ENCODE assay signal across 21 mouse cellular contexts in genomic region chr2:73536091-73536783, GRCm38 (mm10). TPM values are rescaled to one million over a fixed set of nuclear protein-coding genes. Genes with fewer than 3 reads are reported as not detected.
"Had no signal": no experiment of that assay in that cellular context is flagged by ENCODE, and none has a peak within 500 bp of the region (broad histone marks: within the 10 kb centered on the region; RNA-seq: fewer than 3 reads in every experiment).

No protein-coding gene starts in this region.

- DNase-seq: lung, adult 18-20 months; lung, embryonic 14.5 days; lung, postnatal 10 days; lung, postnatal 36 days; midbrain, embryonic 14.5 days; retina, postnatal 1 day; right cerebral cortex, adult 18-20 months; right cerebral cortex, postnatal 25 days; right cerebral cortex, postnatal 4 days; spleen, adult 18-20 months; thymus, adult 18-20 months; thymus, postnatal 14 days; thymus, postnatal 36 days had no signal

- H3K4me3 ChIP-seq: midbrain, embryonic 10.5 days; midbrain, embryonic 12.5 days; myocyte; neural tube, embryonic 12.5 days had no signal

- H3K36me3 ChIP-seq: midbrain, embryonic 10.5 days; midbrain, embryonic 12.5 days; neural tube, embryonic 12.5 days had no signal

- H3K27ac ChIP-seq: macrophage; midbrain, embryonic 10.5 days; midbrain, embryonic 12.5 days; neural tube, embryonic 12.5 days had no signal

- H3K9me3 ChIP-seq: midbrain, embryonic 10.5 days; midbrain, embryonic 12.5 days; neural tube, embryonic 12.5 days had no signal

- H3K27me3 ChIP-seq: neural tube, embryonic 12.5 days had no signal

RNA-seq across cellular contexts. Expression of gene Chrna1, which starts 43.9 kb away (rescaled TPM):
- total RNA-seq: megakaryocyte, adult 5-6 weeks; neutrophil, adult 5-6 weeks had no signal
- polyA plus RNA-seq: macrophage; small intestine, adult 2 months had no signal
